Mouse (Mus musculus): ENCODE measurements at regions not wholly inside any gene's neighbourhood (a gene's known extent, or its start where the extent isn't known, plus 50 kb on each side); places are given as distances from the start of the nearest gene placed in this dataset.
"Not testable (repeated sequence)": the region's sequence is repeated elsewhere in the genome, so short reads cannot be mapped to it uniquely, and the experiment has no call there.

- no peak overlapping the region for H3K4me3 ChIP-seq
- no peak overlapping the region for H3K27ac ChIP-seq
- no peaks in the 10 kb centered on the region for H3K36me3 ChIP-seq
- H3K27me3 ChIP-seq = no peaks in the 10 kb centered on the region
- no peak overlapping the region for H3K4me2 ChIP-seq
- 80% methylated on average over 4 of the region's 4 CpGs for WGBS
- H3K9ac ChIP-seq = no peak overlapping the region
- ATAC-seq (ENCODE audit: insufficient number of reproducible peaks, low FRiP score, low TSS enrichment, low read depth) = no peak
- H3K4me1 ChIP-seq = no peaks in the 10 kb centered on the region
- H3K9me3 ChIP-seq = no peaks in the 10 kb centered on the region
These were observed 51.3 kb downstream of the Gm21897 start for GRCm38 (mm10) chr16:15368383-15369163.

DNA sequence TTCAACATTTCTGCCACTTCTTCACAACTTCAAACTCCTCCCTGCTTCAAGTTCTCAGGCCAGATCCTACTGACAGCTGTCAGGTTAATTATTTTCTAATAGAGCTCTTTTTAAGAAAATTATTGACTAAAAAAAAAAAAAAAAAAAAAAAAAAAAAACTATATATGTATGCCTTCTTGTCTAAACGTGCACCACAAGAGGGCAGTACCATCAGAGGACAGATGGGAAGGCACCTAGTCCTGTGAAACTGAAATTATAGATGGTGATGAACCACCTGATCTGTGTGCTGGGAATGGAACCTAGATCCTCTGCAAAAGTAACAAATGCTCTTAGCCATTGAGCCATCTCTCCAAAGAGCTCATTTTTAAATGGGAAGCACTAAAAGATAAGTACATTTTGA lies 55.6 kb downstream of the Gm21897 start:
- Histone ChIP-seq H3K4me2 (no peak overlapping the region), H3K27ac (no peak overlapping the region), H3K27me3 (no peaks in the 10 kb centered on the region), H3K4me1 (no peaks in the 10 kb centered on the region), H3K9me3 (no peaks in the 10 kb centered on the region), H3K9ac (no peak overlapping the region), H3K4me3 (no peak overlapping the region), H3K36me3 (no peaks in the 10 kb centered on the region)
- 18% methylated on average over 1 of the region's 1 CpGs for WGBS
- no peak for ATAC-seq (ENCODE audit: insufficient number of reproducible peaks, low FRiP score, low TSS enrichment, low read depth)

- H3K4me1 ChIP-seq = no peaks in the 10 kb centered on the region
- 86% methylated on average over 1 of the region's 1 CpGs for WGBS
- no peak for ATAC-seq (ENCODE audit: insufficient number of reproducible peaks, low FRiP score, low TSS enrichment, low read depth)
- no peaks in the 10 kb centered on the region for H3K27me3 ChIP-seq
- no peak overlapping the region for H3K4me2 ChIP-seq
- H3K27ac ChIP-seq = no peak overlapping the region
- H3K36me3 ChIP-seq = no peaks in the 10 kb centered on the region
- H3K4me3 ChIP-seq = no peak overlapping the region
- no peaks in the 10 kb centered on the region for H3K9me3 ChIP-seq
- H3K9ac ChIP-seq = no peak overlapping the region
These were observed 56.7 kb downstream of the Gm21897 start for GRCm38 (mm10) chr16:15373961-15374360.

DNA sequence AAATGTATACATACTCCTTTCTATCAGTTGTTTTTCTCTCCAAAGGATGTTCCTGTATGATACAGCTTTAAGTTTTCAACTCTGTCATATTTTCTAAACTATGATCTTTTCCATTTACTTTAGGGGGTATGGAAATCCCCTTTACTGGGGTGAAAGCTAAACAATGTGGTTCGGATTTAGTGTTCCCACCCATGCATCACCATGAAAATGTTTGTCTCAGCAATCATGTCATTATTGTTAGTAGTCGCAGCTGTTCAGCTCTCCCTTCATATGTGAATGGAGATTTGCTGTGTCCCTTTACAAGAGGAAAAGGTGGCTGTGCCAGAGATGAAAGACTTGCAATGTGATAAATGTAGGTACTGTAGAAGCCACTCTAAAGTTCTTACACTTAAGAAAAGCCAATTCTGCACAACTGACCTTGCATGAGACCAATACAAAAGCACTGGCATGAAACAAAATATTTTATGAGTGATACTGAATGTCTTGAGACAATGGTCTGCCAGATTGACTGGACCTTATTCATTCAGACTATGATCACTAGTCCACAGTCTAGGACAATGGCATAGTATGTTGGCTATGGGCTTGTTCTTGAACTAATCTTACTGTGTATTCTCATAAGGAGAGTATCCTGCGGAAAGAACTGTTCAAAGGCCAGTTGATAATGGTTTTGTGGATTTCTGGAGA lies 68.4 kb downstream of the Gm21897 start:
- WGBS = 53% methylated on average over 3 of the region's 3 CpGs
- ATAC-seq (ENCODE audit: insufficient number of reproducible peaks, low FRiP score, low TSS enrichment, low read depth) = no peak

GRCm38 (mm10) chr16:15386241-15386574 lies 69.0 kb downstream of the Gm21897 start:
- Histone ChIP-seq H3K4me1 (0 out of 2 replicates have a peak, but pooled peaks cover 5% of the 10 kb centered on the region), H3K4me3 (no peak overlapping the region), H3K4me2 (no peak overlapping the region), H3K36me3 (no peaks in the 10 kb centered on the region), H3K27me3 (no peaks in the 10 kb centered on the region), H3K9ac (no peak overlapping the region), H3K27ac (peak overlapping the region; percentile 30; the same call in 1 of the 2 replicates), H3K9me3 (no peaks in the 10 kb centered on the region)
- 10% methylated on average over 1 of the region's 1 CpGs for WGBS
- no peak for ATAC-seq (ENCODE audit: insufficient number of reproducible peaks, low FRiP score, low TSS enrichment, low read depth)

More for the DNA sequence above, 68.4 kb downstream of the Gm21897 start:
- no peaks in the 10 kb centered on the region for H3K27me3 ChIP-seq
- no peak overlapping the region for H3K4me3 ChIP-seq
- H3K4me1 ChIP-seq = 0 out of 2 replicates have a peak, but pooled peaks cover 5% of the 10 kb centered on the region
- H3K9ac ChIP-seq = no peak overlapping the region
- no peak overlapping the region for H3K4me2 ChIP-seq
- H3K9me3 ChIP-seq = no peaks in the 10 kb centered on the region
- peak overlapping the region; percentile 30; the same call in 1 of the 2 replicates for H3K27ac ChIP-seq
- H3K36me3 ChIP-seq = no peaks in the 10 kb centered on the region

DNA sequence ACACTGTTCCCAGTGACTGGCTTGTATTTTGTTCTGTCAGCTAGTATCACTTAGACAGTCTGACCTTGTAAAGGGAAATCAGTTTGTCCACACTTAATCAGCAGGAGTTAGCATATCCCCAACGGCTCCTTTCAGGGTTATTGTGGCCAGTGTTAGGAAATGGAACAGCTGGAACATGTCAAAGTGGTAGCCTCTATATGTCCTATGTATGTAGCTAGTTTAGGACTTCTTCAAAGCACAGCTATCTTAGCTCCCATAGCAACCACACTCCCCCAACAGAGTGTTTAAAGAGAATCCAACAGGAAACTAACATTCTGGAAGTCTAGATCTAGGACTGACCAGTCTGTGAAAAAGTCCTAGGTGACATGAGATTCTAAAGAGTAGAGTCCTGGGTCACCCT lies 72.6 kb downstream of the Gm21897 start:
- H3K36me3 ChIP-seq = no peaks in the 10 kb centered on the region
- no peak overlapping the region for H3K27ac ChIP-seq
- no peak for ATAC-seq (ENCODE audit: insufficient number of reproducible peaks, low FRiP score, low TSS enrichment, low read depth)
- H3K4me2 ChIP-seq = no peak overlapping the region
- 0 out of 2 replicates have a peak, but pooled peaks cover 5% of the 10 kb centered on the region for H3K4me1 ChIP-seq
- H3K4me3 ChIP-seq = no peak overlapping the region
- H3K9me3 ChIP-seq = no peaks in the 10 kb centered on the region
- 43% methylated on average over 1 of the region's 1 CpGs for WGBS
- no peak overlapping the region for H3K9ac ChIP-seq
- H3K27me3 ChIP-seq = no peaks in the 10 kb centered on the region

DNA sequence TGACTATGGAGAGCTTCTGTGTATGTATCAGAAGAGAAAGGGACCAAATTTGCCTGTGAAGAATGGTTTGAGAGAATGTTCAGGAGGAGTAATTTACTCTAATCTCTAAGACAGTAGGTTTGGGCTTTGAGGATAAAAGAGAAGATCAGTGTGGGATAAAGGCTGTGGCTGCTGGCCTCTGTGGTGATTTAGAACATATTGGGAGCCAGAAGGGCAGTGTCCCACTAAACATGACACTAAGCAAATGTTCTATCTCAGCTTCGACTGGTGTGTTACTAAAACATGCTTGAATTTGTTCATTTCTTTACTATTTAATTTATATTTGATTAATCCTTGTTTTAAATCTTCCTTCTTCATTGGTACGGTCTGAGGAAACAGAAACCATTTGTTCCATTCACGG lies 113.1 kb downstream of the Gm21897 start:
- H3K27me3 ChIP-seq = no peaks in the 10 kb centered on the region
- H3K36me3 ChIP-seq = no peaks in the 10 kb centered on the region
- no peak overlapping the region for H3K4me2 ChIP-seq
- no peaks in the 10 kb centered on the region for H3K4me1 ChIP-seq
- H3K9ac ChIP-seq = no peak overlapping the region
- no peak overlapping the region for H3K4me3 ChIP-seq
- H3K27ac ChIP-seq = no peak overlapping the region
- WGBS = 61% methylated on average over 3 of the region's 3 CpGs
- no peak for ATAC-seq (ENCODE audit: insufficient number of reproducible peaks, low FRiP score, low TSS enrichment, low read depth)
- no peaks in the 10 kb centered on the region for H3K9me3 ChIP-seq

DNA sequence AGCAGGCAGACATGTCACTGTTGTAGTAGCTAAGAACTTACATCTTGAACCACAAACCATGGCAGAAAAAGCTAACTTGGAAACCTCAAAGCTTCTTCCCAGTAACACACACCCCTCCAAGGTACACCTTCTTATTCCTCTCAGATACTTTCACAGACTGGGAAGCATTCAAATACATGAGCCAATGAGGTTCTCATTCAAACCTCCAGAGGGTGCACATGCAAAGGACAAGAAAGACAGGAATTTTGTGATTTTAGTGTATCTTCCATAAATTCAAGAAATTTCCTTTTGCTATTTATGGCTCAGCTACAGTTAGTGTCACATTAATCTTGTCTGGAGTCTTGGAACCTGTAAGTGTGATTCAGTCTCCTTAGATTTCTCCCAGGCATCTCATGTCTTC lies 115.4 kb downstream of the Gm21897 start:
- no peaks in the 10 kb centered on the region for H3K4me1 ChIP-seq
- no peak for ATAC-seq (ENCODE audit: insufficient number of reproducible peaks, low FRiP score, low TSS enrichment, low read depth)
- H3K27ac ChIP-seq = no peak overlapping the region
- no peak overlapping the region for H3K4me2 ChIP-seq
- H3K9me3 ChIP-seq = no peaks in the 10 kb centered on the region
- no peaks in the 10 kb centered on the region for H3K27me3 ChIP-seq
- no peak overlapping the region for H3K9ac ChIP-seq
- no peaks in the 10 kb centered on the region for H3K36me3 ChIP-seq
- no peak overlapping the region for H3K4me3 ChIP-seq

- not testable (repeated sequence) for H3K27me3 ChIP-seq, H3K27ac ChIP-seq
These were observed 145.6 kb downstream of the Gm21897 start for GRCm38 (mm10) chr16:15462856-15463255.

GRCm38 (mm10) chr16:15473875-15474274 lies 156.6 kb downstream of the Gm21897 start:
- no peaks in the 10 kb centered on the region for H3K4me1 ChIP-seq
- no peaks in the 10 kb centered on the region for H3K36me3 ChIP-seq
- H3K27ac ChIP-seq = no peak overlapping the region
- WGBS = 78% methylated on average over 4 of the region's 4 CpGs
- ATAC-seq (ENCODE audit: insufficient number of reproducible peaks, low FRiP score, low TSS enrichment, low read depth) = no peak
- no peak overlapping the region for H3K4me2 ChIP-seq
- no peak overlapping the region for H3K4me3 ChIP-seq
- H3K9me3 ChIP-seq = no peaks in the 10 kb centered on the region
- no peaks in the 10 kb centered on the region for H3K27me3 ChIP-seq
- H3K9ac ChIP-seq = no peak overlapping the region

More at GRCm38 (mm10) chr16:15462856-15463255, 145.6 kb downstream of the Gm21897 start:
- not testable (repeated sequence) for H3K36me3 ChIP-seq; H3K4me3 ChIP-seq; ATAC-seq (ENCODE audit: insufficient number of reproducible peaks, low FRiP score, low TSS enrichment, low read depth); H3K4me2 ChIP-seq; H3K9ac ChIP-seq; H3K9me3 ChIP-seq; H3K4me1 ChIP-seq

- Histone ChIP-seq H3K4me2 (no peak overlapping the region), H3K9me3 (no peaks in the 10 kb centered on the region), H3K9ac (no peak overlapping the region), H3K4me1 (no peaks in the 10 kb centered on the region), H3K36me3 (no peaks in the 10 kb centered on the region), H3K27me3 (no peaks in the 10 kb centered on the region), H3K4me3 (no peak overlapping the region), H3K27ac (no peak overlapping the region)
- ATAC-seq (ENCODE audit: insufficient number of reproducible peaks, low FRiP score, low TSS enrichment, low read depth) = no peak
- 80% methylated on average over 1 of the region's 1 CpGs for WGBS
These were observed 161.6 kb downstream of the Gm21897 start for GRCm38 (mm10) chr16:15478876-15479275.

DNA sequence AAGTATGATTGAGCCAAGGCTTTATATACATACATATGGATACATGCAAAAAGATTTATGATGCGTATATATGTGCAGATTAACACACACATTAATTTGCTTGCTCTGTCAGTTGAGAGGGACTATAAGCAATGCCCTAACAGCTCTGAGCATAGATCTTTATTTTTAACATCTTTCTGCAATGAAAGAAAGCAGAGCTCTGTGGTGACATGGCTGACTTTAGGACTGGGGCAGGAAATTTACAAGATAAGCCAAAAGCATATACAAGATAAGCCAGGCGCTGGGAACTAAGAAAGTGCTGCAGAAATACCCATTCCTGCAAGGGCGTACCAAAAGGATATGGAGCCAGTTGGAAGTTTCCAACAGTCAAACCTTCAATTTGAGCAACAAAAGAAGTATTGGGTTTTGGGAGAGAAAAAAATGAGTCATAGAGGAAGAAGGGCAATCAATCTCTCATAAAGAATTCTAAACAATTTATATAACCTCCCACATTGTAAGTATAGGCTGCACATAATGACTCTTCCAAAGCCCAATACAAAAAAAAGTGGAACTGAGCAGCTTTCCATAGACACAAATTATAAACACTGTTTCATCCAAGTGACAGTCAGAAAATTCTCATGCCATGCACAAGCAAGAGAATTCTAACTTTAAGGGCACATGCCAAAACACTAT lies 174.2 kb downstream of the Gm21897 start:
- no peaks in the 10 kb centered on the region for H3K36me3 ChIP-seq
- H3K9ac ChIP-seq = no peak overlapping the region
- no peaks in the 10 kb centered on the region for H3K9me3 ChIP-seq
- no peak overlapping the region for H3K27ac ChIP-seq
- WGBS = 82% methylated on average over 3 of the region's 3 CpGs
- H3K27me3 ChIP-seq = no peaks in the 10 kb centered on the region
- no peak for ATAC-seq (ENCODE audit: insufficient number of reproducible peaks, low FRiP score, low TSS enrichment, low read depth)
- no peak overlapping the region for H3K4me3 ChIP-seq
- H3K4me2 ChIP-seq = no peak overlapping the region
- H3K4me1 ChIP-seq = no peaks in the 10 kb centered on the region
